In genomic region chr2:85725793-85726192, GRCm38 (mm10) we compare ENCODE assay signal across 9 mouse cellular contexts. TPM values are rescaled to one million over a fixed set of nuclear protein-coding genes. Genes with fewer than 3 reads are reported as not detected.
DNase-seq lines count a peak whose midpoint lies in the region; ATAC-seq lines count a peak whose summit lies in the region.
"Had no signal": no experiment of that assay in that cellular context is flagged by ENCODE, and none has a peak within 500 bp of the region (broad histone marks: within the 10 kb centered on the region; RNA-seq: fewer than 3 reads in every experiment).

No protein-coding gene starts in this region.

- H3K9ac ChIP-seq in hindbrain, embryonic 13.5 days: no peak overlapping the region
- no peak overlapping the region for H3K9ac ChIP-seq in midbrain, embryonic 16.5 days (ENCODE audit: low read depth, low read length)
- H3K9ac ChIP-seq: neural tube, embryonic 12.5 days had no signal

- no peak for ATAC-seq in hindbrain, embryonic 13.5 days (ENCODE audit: low FRiP score)
- peak; percentile 87 for ATAC-seq in midbrain, embryonic 16.5 days

- no peaks in the 10 kb centered on the region for H3K4me1 ChIP-seq in hindbrain, embryonic 10.5 days (replicated peaks)
- no peaks in the 10 kb centered on the region for H3K4me1 ChIP-seq in hindbrain, embryonic 13.5 days (replicated peaks)
- no peaks in the 10 kb centered on the region for H3K4me1 ChIP-seq in midbrain, embryonic 16.5 days (ENCODE audit: control insufficient read depth, insufficient read depth, low read length)
- H3K4me1 ChIP-seq: neural tube, embryonic 12.5 days had no signal

- no peaks in the 10 kb centered on the region for H3K9me3 ChIP-seq in hindbrain, embryonic 10.5 days
- no peaks in the 10 kb centered on the region for H3K9me3 ChIP-seq in hindbrain, embryonic 13.5 days
- no peaks in the 10 kb centered on the region for H3K9me3 ChIP-seq in midbrain, embryonic 16.5 days (replicated peaks; ENCODE audit: control insufficient read depth, low read length, poor library complexity, severe bottlenecking)
- H3K9me3 ChIP-seq: neural tube, embryonic 12.5 days had no signal

- H3K4me2 ChIP-seq in hindbrain, embryonic 13.5 days: no peak overlapping the region
- no peak overlapping the region for H3K4me2 ChIP-seq in midbrain, embryonic 16.5 days (ENCODE audit: low read length)
- H3K4me2 ChIP-seq: neural tube, embryonic 12.5 days had no signal

- no peak overlapping the region for H3K27ac ChIP-seq in hindbrain, embryonic 10.5 days
- H3K27ac ChIP-seq in hindbrain, embryonic 13.5 days: no peak overlapping the region
- H3K27ac ChIP-seq in midbrain, embryonic 16.5 days (ENCODE audit: low read length): no peak overlapping the region
- H3K27ac ChIP-seq: neural tube, embryonic 12.5 days had no signal

- no peaks in the 10 kb centered on the region for H3K36me3 ChIP-seq in hindbrain, embryonic 10.5 days
- no peaks in the 10 kb centered on the region for H3K36me3 ChIP-seq in hindbrain, embryonic 13.5 days
- no peaks in the 10 kb centered on the region for H3K36me3 ChIP-seq in midbrain, embryonic 16.5 days (ENCODE audit: control insufficient read depth, insufficient read depth, low read length)
- H3K36me3 ChIP-seq: neural tube, embryonic 12.5 days had no signal

- no peak overlapping the region for H3K4me3 ChIP-seq in hindbrain, embryonic 10.5 days
- H3K4me3 ChIP-seq in hindbrain, embryonic 13.5 days: no peak overlapping the region
- H3K4me3 ChIP-seq in midbrain, embryonic 16.5 days (ENCODE audit: low read depth, low read length): no peak overlapping the region
- H3K4me3 ChIP-seq: neural tube, embryonic 12.5 days had no signal

- H3K27me3 ChIP-seq in hindbrain, embryonic 10.5 days (ENCODE audit: insufficient read depth, poor library complexity, severe bottlenecking): no peaks in the 10 kb centered on the region
- no peaks in the 10 kb centered on the region for H3K27me3 ChIP-seq in hindbrain, embryonic 13.5 days
- H3K27me3 ChIP-seq in midbrain, embryonic 16.5 days (ENCODE audit: control insufficient read depth, insufficient read depth, low read depth, low read length): no peaks in the 10 kb centered on the region
- H3K27me3 ChIP-seq: neural tube, embryonic 12.5 days had no signal

- peak; percentile 4 for DNase-seq in hindbrain, embryonic 10.5 days (ENCODE audit: low spot score)
- peak; percentile 60 for DNase-seq in 3T3-L1 (ENCODE audit: low read depth, low spot score)
- peak; percentile 28 for DNase-seq in MN1 (ENCODE audit: low spot score)
- DNase-seq in forelimb bud, embryonic 11.5 days (ENCODE audit: low read depth, low spot score): peak; percentile 28
- no peak for DNase-seq in urinary bladder, postnatal 4 days (ENCODE audit: low spot score in 2 of 2)
- no peak for DNase-seq in testis, postnatal 10 days (ENCODE audit: low spot score)

- WGBS in hindbrain, embryonic 10.5 days: 17% methylated on average over 3 of the region's 3 CpGs
- WGBS in hindbrain, embryonic 13.5 days: 17% methylated on average over 3 of the region's 3 CpGs
- WGBS in midbrain, embryonic 16.5 days: 18% methylated on average over 3 of the region's 3 CpGs

RNA-seq across cellular contexts. Expression of gene Olfr1009, which starts 10.6 kb away (rescaled TPM):
- not detected in 2 replicates for polyA plus RNA-seq in hindbrain, embryonic 10.5 days (2016; fragmentation: Nextera tagmentation; extraction: Ambion mirVana)
- polyA plus RNA-seq in hindbrain, embryonic 13.5 days (2015; fragmentation: Nextera tagmentation; extraction: Ambion mirVana): not detected in 2 replicates
- not detected in 2 replicates for polyA plus RNA-seq in midbrain, embryonic 16.5 days (2015; fragmentation: Nextera tagmentation; extraction: Ambion mirVana)
- polyA plus RNA-seq: neural tube, embryonic 12.5 days had no signal

RNA-seq across cellular contexts. Expression of gene Olfr1008, which starts 36.6 kb away (rescaled TPM):
- not detected in 2 replicates for polyA plus RNA-seq in hindbrain, embryonic 10.5 days (2016; fragmentation: Nextera tagmentation; extraction: Ambion mirVana)
- polyA plus RNA-seq in hindbrain, embryonic 13.5 days (2015; fragmentation: Nextera tagmentation; extraction: Ambion mirVana): not detected in 2 replicates
- polyA plus RNA-seq in midbrain, embryonic 16.5 days (2015; fragmentation: Nextera tagmentation; extraction: Ambion mirVana): not detected in 2 replicates
- polyA plus RNA-seq: neural tube, embryonic 12.5 days had no signal

RNA-seq across cellular contexts. Expression of gene Olfr1012, which starts 36.8 kb away (rescaled TPM):
- polyA plus RNA-seq in hindbrain, embryonic 10.5 days (2016; fragmentation: Nextera tagmentation; extraction: Ambion mirVana): not detected in 2 replicates
- polyA plus RNA-seq in hindbrain, embryonic 13.5 days (2015; fragmentation: Nextera tagmentation; extraction: Ambion mirVana): not detected in 2 replicates
- not detected in 2 replicates for polyA plus RNA-seq in midbrain, embryonic 16.5 days (2015; fragmentation: Nextera tagmentation; extraction: Ambion mirVana)
- polyA plus RNA-seq: neural tube, embryonic 12.5 days had no signal

RNA-seq across cellular contexts. Expression of gene Olfr1013, which starts 41.1 kb away (rescaled TPM):
- not detected in 2 replicates for polyA plus RNA-seq in hindbrain, embryonic 10.5 days (2016; fragmentation: Nextera tagmentation; extraction: Ambion mirVana)
- polyA plus RNA-seq in hindbrain, embryonic 13.5 days (2015; fragmentation: Nextera tagmentation; extraction: Ambion mirVana): not detected in 2 replicates
- polyA plus RNA-seq in midbrain, embryonic 16.5 days (2015; fragmentation: Nextera tagmentation; extraction: Ambion mirVana): not detected in 2 replicates
- polyA plus RNA-seq: neural tube, embryonic 12.5 days had no signal

RNA-seq across cellular contexts. Expression of gene Olfr1014, which starts 46.7 kb away (rescaled TPM):
- polyA plus RNA-seq in hindbrain, embryonic 10.5 days (2016; fragmentation: Nextera tagmentation; extraction: Ambion mirVana): not detected in 2 replicates
- polyA plus RNA-seq in hindbrain, embryonic 13.5 days (2015; fragmentation: Nextera tagmentation; extraction: Ambion mirVana): not detected in 2 replicates
- not detected in 2 replicates for polyA plus RNA-seq in midbrain, embryonic 16.5 days (2015; fragmentation: Nextera tagmentation; extraction: Ambion mirVana)
- polyA plus RNA-seq: neural tube, embryonic 12.5 days had no signal

Comparison
In these comparisons a context has a peak if more than half of its experiments do, and no peak if none do; other contexts are left out.
1. DNase-seq: peak in hindbrain, embryonic 10.5 days (single experiment), 3T3-L1 (single experiment), MN1 (single experiment) and forelimb bud, embryonic 11.5 days (single experiment); none in urinary bladder, postnatal 4 days (0 of 2) and testis, postnatal 10 days (single experiment).